Mouse (Mus musculus) kidney, adult 9 months (tissue): ENCODE measurements at regions not wholly inside any gene's neighbourhood (a gene's known extent, or its start where the extent isn't known, plus 50 kb on each side); places are given as distances from the start of the nearest gene placed in this dataset.
"Not testable (repeated sequence)": the region's sequence is repeated elsewhere in the genome, so short reads cannot be mapped to it uniquely, and the experiment has no call there.

Source experiments
- DNase-seq: peaks from one replicate; pipeline ENCODE4 v3.0.0; 2022

GRCm38 (mm10) chr1:112486046-112486445 lies 621.3 kb upstream of the Dsel start:
- DNase-seq, result not testable (repeated sequence)

GRCm38 (mm10) chr1:112456047-112456446 lies 591.3 kb upstream of the Dsel start:
- DNase-seq, result peak; percentile 13

- DNase-seq, result no peak
Measured at GRCm38 (mm10) chr1:112452390-112452789, 587.7 kb upstream of the Dsel start.

GRCm38 (mm10) chr1:112451622-112452021 lies 586.9 kb upstream of the Dsel start:
- DNase-seq, result peak; percentile 6

GRCm38 (mm10) chr1:112439109-112439508 lies 574.4 kb upstream of the Dsel start:
- DNase-seq, result no peak

GRCm38 (mm10) chr1:112416350-112417083 lies 551.8 kb upstream of the Dsel start:
- DNase-seq, result no peak

DNA sequence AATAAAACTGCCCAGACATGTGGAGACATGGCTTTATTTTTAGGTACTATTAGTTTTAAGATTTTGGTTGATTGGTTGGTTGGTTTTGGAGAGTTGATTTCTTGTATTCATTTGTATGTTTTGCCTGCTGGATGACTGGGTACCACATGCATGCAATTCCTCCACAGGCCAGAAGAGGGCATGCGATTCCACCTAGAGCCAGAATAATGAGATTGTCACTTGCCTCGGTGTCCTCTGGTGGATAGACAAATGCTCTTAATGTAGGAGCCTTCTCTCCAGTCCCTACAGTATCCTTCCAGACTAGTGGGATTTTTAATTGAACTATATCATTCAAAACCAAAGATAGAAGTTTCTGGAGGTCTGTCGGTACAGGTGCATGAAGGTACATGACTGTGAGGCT lies 524.1 kb upstream of the Dsel start:
- DNase-seq, result peak; percentile 49

DNA sequence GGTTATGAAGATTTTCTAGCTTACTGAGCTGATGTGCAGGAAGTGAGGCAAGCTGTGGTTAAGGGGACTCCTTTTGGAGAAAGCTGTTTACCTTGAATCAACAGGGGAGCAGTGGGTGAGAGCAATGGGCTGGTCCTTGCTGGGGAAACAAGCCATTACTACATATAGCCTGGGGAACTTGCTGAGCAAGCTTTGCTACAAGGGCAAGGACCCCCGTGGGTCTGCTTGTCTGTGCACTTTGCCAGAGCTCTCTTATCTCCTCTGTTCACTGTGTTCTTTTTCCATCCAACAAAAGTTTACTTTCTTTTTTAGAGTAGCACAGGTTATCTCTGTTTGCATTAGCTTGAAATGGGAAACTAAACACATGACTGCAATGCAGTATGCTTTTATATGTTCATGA lies 519.3 kb upstream of the Dsel start:
- no peak for DNase-seq

GRCm38 (mm10) chr1:112379651-112380264 lies 515.0 kb upstream of the Dsel start:
- DNase-seq, result peak; percentile 64

- DNase-seq, result peak; percentile 39
Measured at GRCm38 (mm10) chr1:112378660-112379059, 513.9 kb upstream of the Dsel start.

DNA sequence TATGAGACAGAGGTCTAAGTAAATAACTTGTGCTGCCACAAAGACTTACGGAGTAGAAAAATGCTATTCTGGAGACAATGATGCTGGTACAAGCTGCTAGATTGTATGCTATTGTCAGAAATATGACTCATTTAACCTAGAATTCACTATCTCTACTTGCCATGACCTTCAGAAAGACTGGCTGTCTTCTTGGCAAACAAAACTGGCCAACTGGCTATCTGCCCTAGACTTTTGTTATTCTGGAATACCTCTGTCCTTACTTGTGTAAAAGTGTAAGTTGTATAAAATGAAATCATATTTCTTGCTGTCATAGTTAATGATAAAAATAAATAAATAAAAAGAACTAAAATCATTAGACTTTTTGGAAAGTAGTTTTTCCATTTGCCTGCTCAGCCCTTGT lies 491.1 kb upstream of the Dsel start:
- DNase-seq, result no peak
